Mouse (Mus musculus) intestine, embryonic 15.5 days (tissue): ENCODE data around the gene Scgb2b7. TPM values are rescaled to one million over a fixed set of nuclear protein-coding genes. Genes with fewer than 3 reads are reported as not detected.
"Not testable (repeated sequence)": the region's sequence is repeated elsewhere in the genome, so short reads cannot be mapped to it uniquely, and the experiment has no call there.

Source experiments
- ATAC-seq: fragments of 200-750 bp; cut with Nextera tagmentation; 2 replicates; pipeline ENCODE4 v1.8.0; 2017; ENCODE audit warnings: moderate TSS enrichment, moderate library complexity
- H3K27ac ChIP-seq: fragments of 300-500 bp; sonication (generic); 2 replicates; pipeline ENCODE4 v1.5.1; 2015; ENCODE audit warnings: mild to moderate bottlenecking, inconsistent platforms
- H3K27me3 ChIP-seq: fragments of 300-500 bp; sonication (generic); replicated peaks from 2 replicates; pipeline ENCODE4 v1.6.1; 2015; ENCODE audit warnings: inconsistent platforms
- H3K36me3 ChIP-seq: fragments of 300-500 bp; sonication (generic); 2 replicates; pipeline ENCODE4 v1.6.1; 2015; ENCODE audit warnings: inconsistent platforms
- H3K4me1 ChIP-seq: fragments of 300-500 bp; sonication (generic); replicated peaks from 2 replicates; pipeline ENCODE4 v1.6.1; 2015; ENCODE audit warnings: inconsistent platforms
- H3K4me2 ChIP-seq: fragments of 300-500 bp; sonication (generic); replicated peaks from 2 replicates; pipeline ENCODE4 v1.6.1; 2015; ENCODE audit warnings: mild to moderate bottlenecking, inconsistent platforms
- H3K4me3 ChIP-seq: fragments of 300-500 bp; sonication (generic); replicated peaks from 2 replicates; pipeline ENCODE4 v1.5.1; 2015; ENCODE audit warnings: inconsistent platforms
- H3K9ac ChIP-seq: fragments of 300-500 bp; sonication (generic); 2 replicates; pipeline ENCODE4 v1.6.1; 2015; ENCODE audit warnings: inconsistent platforms
- H3K9me3 ChIP-seq: fragments of 300-500 bp; sonication (generic); 2 replicates; pipeline ENCODE4 v1.6.1; 2016; ENCODE audit warnings: inconsistent platforms
- WGBS: fragments of 180-500 bp; shearing (Covaris S2); methylation state at CpG from one replicate; pipeline ENCODE4 v1.1.7; 2015; 5-methylcytosine and 5-hydroxymethylcytosine counted together
- polyA plus RNA-seq: library from polyadenylated mRNA; unstranded; fragments of >200 nt; fragmentation: Nextera tagmentation; extraction: Ambion mirVana; gene quantifications from 2 replicates; pipeline ENCODE4 v1.2.1, GENCODE M21; 2015

Gene Scgb2b7
- polyA plus RNA-seq: not detected in 2 replicates

GRCm38 (mm10) chr7:31705657-31706056 lies at the start of gene Scgb2b7:
TSS of gene Scgb2b7 (minus strand) at chr7:31705757.
- H3K9ac ChIP-seq, H3K4me2 ChIP-seq, H3K9me3 ChIP-seq, H3K27me3 ChIP-seq, H3K4me1 ChIP-seq, H3K4me3 ChIP-seq, H3K36me3 ChIP-seq, H3K27ac ChIP-seq, ATAC-seq: not testable (repeated sequence)

DNA sequence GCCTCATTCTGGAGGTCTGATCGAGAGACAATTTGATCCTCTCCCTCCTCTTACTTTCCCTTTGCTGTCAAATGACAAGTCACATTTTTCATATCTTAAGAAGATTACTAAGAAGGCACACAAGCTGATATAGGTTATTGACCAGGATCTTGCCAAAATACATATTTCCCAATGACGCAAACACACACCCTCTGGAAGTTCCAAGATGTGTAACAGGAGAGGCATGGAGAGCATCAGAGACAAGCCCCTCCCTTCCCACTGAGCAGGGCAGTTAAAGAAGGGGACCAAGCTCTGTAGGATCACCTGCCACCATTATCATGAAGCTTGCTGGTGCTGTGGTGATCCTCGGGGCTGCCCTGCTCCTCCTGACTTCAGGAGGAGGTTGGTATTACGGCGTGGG lies 6.8 kb upstream of the Scgb2b7 start, which contains the start of gene Scgb1b7:
TSS of gene Scgb1b7 (plus strand) at position 301 of the 400 bp plus-strand sequence.
- ATAC-seq, H3K9me3 ChIP-seq: not testable (repeated sequence)
- WGBS: 89% methylated on average over 5 of the region's 5 CpGs

More for the DNA sequence above, 6.8 kb upstream of the Scgb2b7 start, which contains the start of gene Scgb1b7:
- H3K27me3 ChIP-seq, H3K4me1 ChIP-seq, H3K9ac ChIP-seq, H3K36me3 ChIP-seq, H3K4me3 ChIP-seq, H3K4me2 ChIP-seq, H3K27ac ChIP-seq: not testable (repeated sequence)

Other genes starting within 250 kb of the Scgb2b7 start
- not detected in 2 replicates for gene Scgb1b7, start 6.9 kb upstream of the Scgb2b7 start, polyA plus RNA-seq